Mouse (Mus musculus): ENCODE measurements around the gene Nckap1l. TPM values are rescaled to one million over a fixed set of nuclear protein-coding genes. Genes with fewer than 3 reads are reported as not detected.

Gene Nckap1l
- total RNA-seq, 1 experiment from 2014 or later, result 3.0 TPM

GRCm38 (mm10) chr15:103500723-103501122 is 47.1 kb downstream of the Nckap1l start:
- no peak for DNase-seq

- DNase-seq, result no peak
Observed at GRCm38 (mm10) chr15:103501186-103501585, 47.6 kb downstream of the Nckap1l start.

GRCm38 (mm10) chr15:103502435-103503250 is 49.0 kb downstream of the Nckap1l start, which contains the start of gene Pde1b:
Pde1b (plus strand) TSS chr15:103503034.
- DNase-seq, result peak; percentile 80

GRCm38 (mm10) chr15:103503251-103503600 is 49.6 kb downstream of the Nckap1l start:
- DNase-seq, result no peak

GRCm38 (mm10) chr15:103503660-103504059 is 50.1 kb downstream of the Nckap1l start:
- DNase-seq, result no peak

- DNase-seq, result no peak
Observed at GRCm38 (mm10) chr15:103509317-103509716, 55.7 kb downstream of the Nckap1l start.

- no peak for DNase-seq
Observed at GRCm38 (mm10) chr15:103511652-103512051, 58.1 kb downstream of the Nckap1l start.

- DNase-seq, result no peak
Observed at GRCm38 (mm10) chr15:103513621-103514031, 60.0 kb downstream of the Nckap1l start.

- DNase-seq, result peak; percentile 69
Observed at GRCm38 (mm10) chr15:103514119-103514518, 60.5 kb downstream of the Nckap1l start.

- no peak for DNase-seq
Observed at GRCm38 (mm10) chr15:103514914-103515313, 61.3 kb downstream of the Nckap1l start.

GRCm38 (mm10) chr15:103518600-103519385 is 65.2 kb downstream of the Nckap1l start:
- no peak for DNase-seq

- no peak for DNase-seq
Observed at GRCm38 (mm10) chr15:103519386-103520378, 66.1 kb downstream of the Nckap1l start.

- no peak for DNase-seq
Observed at GRCm38 (mm10) chr15:103522458-103523099, 69.0 kb downstream of the Nckap1l start.

GRCm38 (mm10) chr15:103523156-103523555 is 69.6 kb downstream of the Nckap1l start:
- no peak for DNase-seq

- DNase-seq, result peak; percentile 43
Observed at GRCm38 (mm10) chr15:103530372-103530771, 76.8 kb downstream of the Nckap1l start.

GRCm38 (mm10) chr15:103534054-103534620 is 80.5 kb downstream of the Nckap1l start:
- no peak for DNase-seq

- DNase-seq, result no peak
Observed at GRCm38 (mm10) chr15:103535030-103535429, 81.4 kb downstream of the Nckap1l start.

GRCm38 (mm10) chr15:103535786-103536185 is 82.2 kb downstream of the Nckap1l start:
- no peak for DNase-seq

- no peak for DNase-seq
Observed at GRCm38 (mm10) chr15:103536456-103536855, 82.9 kb downstream of the Nckap1l start.

- DNase-seq, result no peak
Observed at GRCm38 (mm10) chr15:103537011-103537821, 83.6 kb downstream of the Nckap1l start.
